Mouse (Mus musculus): ENCODE results near the gene Wfdc9. TPM values are rescaled to one million over a fixed set of nuclear protein-coding genes. Genes with fewer than 3 reads are reported as not detected.

Wfdc9 gene
- polyA plus RNA-seq, 1 experiment from 2014 or later: not detected

GRCm38 (mm10) chr2:164684807-164685206 lies 28.4 kb upstream of the Wfdc9 start, which contains the start of gene Wfdc13:
Gene Wfdc13 (plus strand): TSS chr2:164685107.
- 55% methylated on average over 3 of the region's 3 CpGs for WGBS
- Histone ChIP-seq H3K27me3 (replicated peaks; ENCODE audit: control insufficient read depth, insufficient read depth, low read length) (no peaks in the 10 kb centered on the region), H3K4me1 (replicated peaks; ENCODE audit: control insufficient read depth, insufficient read depth, low read length) (no peaks in the 10 kb centered on the region), H3K36me3 (ENCODE audit: control insufficient read depth, insufficient read depth) (no peaks in the 10 kb centered on the region), H3K9ac (ENCODE audit: low read depth, low read length) (no peak within 1 kb of the TSS), H3K9me3 (ENCODE audit: control insufficient read depth) (no peaks in the 10 kb centered on the region), H3K4me2 (replicated peaks; ENCODE audit: low read depth) (no peak within 1 kb of the TSS), H3K27ac (ENCODE audit: low read depth, low read length) (no peak within 1 kb of the TSS), H3K4me3 (ENCODE audit: low read depth, low read length) (no peak within 1 kb of the TSS)
- no peak for TF ChIP-seq CTCF (IDR thresholded peaks at IDR 0.05; ENCODE audit: low read depth)
- ATAC-seq: no peak

DNA sequence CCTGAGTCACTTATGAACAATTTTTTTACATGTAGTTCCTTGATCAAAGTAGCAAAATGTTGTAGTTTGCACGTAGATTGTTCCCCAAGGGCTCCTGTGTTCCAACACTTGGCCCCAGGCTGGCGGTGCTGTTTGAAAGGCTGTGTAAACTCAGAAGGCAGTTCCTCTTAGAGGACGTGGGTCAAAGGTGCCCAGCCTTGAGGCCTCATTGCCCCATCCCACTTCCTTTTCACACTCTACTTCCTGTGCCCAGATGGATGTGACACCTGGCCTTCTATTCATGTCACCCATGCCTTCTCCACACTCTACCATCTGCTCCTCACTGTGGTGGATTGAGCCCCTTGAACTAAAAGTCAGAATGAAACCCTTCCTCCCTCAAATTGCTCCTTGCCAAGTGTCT lies 23.5 kb upstream of the Wfdc9 start:
- H3K27me3 ChIP-seq (replicated peaks; ENCODE audit: control insufficient read depth, insufficient read depth, low read length): no peaks in the 10 kb centered on the region
- no peak overlapping the region for H3K9ac ChIP-seq (ENCODE audit: low read depth, low read length)
- H3K36me3 ChIP-seq (ENCODE audit: control insufficient read depth, insufficient read depth): no peaks in the 10 kb centered on the region
- peak; percentile 84 for ATAC-seq
- no peak for TF ChIP-seq CTCF (IDR thresholded peaks at IDR 0.05; ENCODE audit: low read depth)
- no peaks in the 10 kb centered on the region for H3K9me3 ChIP-seq (ENCODE audit: control insufficient read depth)
- no peaks in the 10 kb centered on the region for H3K4me1 ChIP-seq (replicated peaks; ENCODE audit: control insufficient read depth, insufficient read depth, low read length)
- H3K4me2 ChIP-seq (replicated peaks; ENCODE audit: low read depth): no peak overlapping the region
- WGBS: 19% methylated on average over 3 of the region's 3 CpGs
- peak overlapping the region; percentile 24; the same call in 1 of the 2 replicates for H3K27ac ChIP-seq (ENCODE audit: low read depth, low read length)
- no peak overlapping the region for H3K4me3 ChIP-seq (ENCODE audit: low read depth, low read length)

GRCm38 (mm10) chr2:164678848-164679625 lies 22.7 kb upstream of the Wfdc9 start:
- TF ChIP-seq CTCF (IDR thresholded peaks at IDR 0.05; ENCODE audit: low read depth): peak; percentile 95
- Histone ChIP-seq H3K4me3 (ENCODE audit: low read depth, low read length) (0 out of 2 replicates have a peak overlapping the region, but pooled peaks have one; percentile 7), H3K27me3 (replicated peaks; ENCODE audit: control insufficient read depth, insufficient read depth, low read length) (no peaks in the 10 kb centered on the region), H3K36me3 (ENCODE audit: control insufficient read depth, insufficient read depth) (no peaks in the 10 kb centered on the region), H3K27ac (ENCODE audit: low read depth, low read length) (peak overlapping the region; percentile 82; the same call in 1 of the 2 replicates), H3K4me1 (replicated peaks; ENCODE audit: control insufficient read depth, insufficient read depth, low read length) (no peaks in the 10 kb centered on the region), H3K4me2 (replicated peaks; ENCODE audit: low read depth) (peak overlapping the region; percentile 54), H3K9me3 (ENCODE audit: control insufficient read depth) (no peaks in the 10 kb centered on the region), H3K9ac (ENCODE audit: low read depth, low read length) (no peak overlapping the region)
- peak; percentile 77 for ATAC-seq
- WGBS: 18% methylated on average over 19 of the region's 19 CpGs

DNA sequence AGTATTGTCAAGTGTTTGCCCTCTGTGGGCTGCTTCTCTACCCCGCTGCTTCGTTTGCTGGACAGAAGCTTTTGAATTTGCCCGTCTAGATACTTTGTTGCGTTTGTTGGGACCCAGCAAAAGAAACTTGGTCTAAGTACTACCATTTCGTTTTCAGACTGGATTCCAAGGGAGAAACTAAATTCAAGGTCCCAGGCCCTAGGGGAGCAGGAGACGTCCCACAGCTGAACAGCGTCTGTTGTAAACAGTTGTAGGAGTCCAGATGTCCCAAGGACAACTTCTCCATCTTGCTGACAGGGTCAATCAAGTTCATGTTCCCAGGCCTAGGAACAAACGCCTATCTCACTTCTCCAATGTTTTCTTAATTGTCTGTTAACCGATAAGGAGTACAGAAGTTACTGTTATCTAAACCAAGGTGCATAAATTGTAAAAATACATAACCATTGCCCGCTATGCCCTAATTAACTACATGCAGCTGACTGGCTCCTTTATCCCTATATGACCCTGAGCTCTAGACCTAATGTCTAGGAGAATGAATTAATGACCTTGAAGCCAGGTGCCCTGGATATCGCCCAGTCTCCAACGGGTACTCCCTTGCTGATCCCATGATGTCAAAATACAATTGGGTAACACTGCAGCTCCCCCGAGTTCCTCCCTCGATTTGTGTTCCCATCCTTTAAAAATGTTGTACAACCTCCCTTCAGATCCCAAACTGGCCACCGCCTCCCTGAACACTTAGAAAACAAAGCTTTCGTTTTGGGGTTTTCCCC lies 20.7 kb upstream of the Wfdc9 start:
- 58% methylated on average over 16 of the region's 16 CpGs for WGBS
- no peaks in the 10 kb centered on the region for H3K36me3 ChIP-seq (ENCODE audit: control insufficient read depth, insufficient read depth)
- no peak overlapping the region for H3K4me3 ChIP-seq (ENCODE audit: low read depth, low read length)

GRCm38 (mm10) chr2:164676103-164676502 lies 19.7 kb upstream of the Wfdc9 start:
- TF ChIP-seq CTCF (IDR thresholded peaks at IDR 0.05; ENCODE audit: low read depth): peak; percentile 50
- 78% methylated on average over 7 of the region's 7 CpGs for WGBS
- H3K9ac ChIP-seq (ENCODE audit: low read depth, low read length): no peak overlapping the region

More for the DNA sequence above, 20.7 kb upstream of the Wfdc9 start:
- 0 out of 2 replicates have a peak, but pooled peaks have one; percentile 5 for ATAC-seq
- Histone ChIP-seq H3K27me3 (replicated peaks; ENCODE audit: control insufficient read depth, insufficient read depth, low read length) (no peaks in the 10 kb centered on the region), H3K4me2 (replicated peaks; ENCODE audit: low read depth) (no peak overlapping the region), H3K9ac (ENCODE audit: low read depth, low read length) (no peak overlapping the region), H3K9me3 (ENCODE audit: control insufficient read depth) (no peaks in the 10 kb centered on the region), H3K4me1 (replicated peaks; ENCODE audit: control insufficient read depth, insufficient read depth, low read length) (no peaks in the 10 kb centered on the region), H3K27ac (ENCODE audit: low read depth, low read length) (no peak overlapping the region)
- TF ChIP-seq CTCF (IDR thresholded peaks at IDR 0.05; ENCODE audit: low read depth): no peak

DNA sequence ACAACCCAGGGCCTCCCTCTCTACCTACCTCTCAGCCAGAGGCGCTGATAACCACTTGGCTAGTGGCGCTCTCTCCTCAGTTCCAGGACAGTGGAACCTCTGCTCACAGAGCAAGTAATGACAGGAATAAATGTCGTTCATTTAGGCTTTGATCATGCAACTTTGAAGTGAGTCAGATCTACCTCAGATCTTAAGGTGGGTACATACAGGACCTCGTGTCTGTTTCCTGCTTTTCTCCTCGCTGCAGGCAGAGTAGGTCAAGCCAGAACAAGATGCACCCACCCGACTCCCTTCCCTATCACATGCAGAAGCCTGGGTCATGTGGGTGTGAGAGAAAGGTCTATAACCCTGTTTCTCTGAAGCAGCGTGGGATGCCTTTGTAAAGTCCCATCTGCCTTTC lies 17.6 kb upstream of the Wfdc9 start, which contains the start of gene Wfdc11:
TSS of gene Wfdc11 (minus strand) at position 101 of the 400 bp plus-strand sequence.
- H3K4me1 ChIP-seq (replicated peaks; ENCODE audit: control insufficient read depth, insufficient read depth, low read length): no peaks in the 10 kb centered on the region
- no peak for ATAC-seq
- H3K9me3 ChIP-seq (ENCODE audit: control insufficient read depth): no peaks in the 10 kb centered on the region
- H3K4me3 ChIP-seq (ENCODE audit: low read depth, low read length): no peak within 1 kb of the TSS
- 71% methylated on average over 7 of the region's 7 CpGs for WGBS
- H3K36me3 ChIP-seq (ENCODE audit: control insufficient read depth, insufficient read depth): no peaks in the 10 kb centered on the region
- no peaks in the 10 kb centered on the region for H3K27me3 ChIP-seq (replicated peaks; ENCODE audit: control insufficient read depth, insufficient read depth, low read length)
- H3K9ac ChIP-seq (ENCODE audit: low read depth, low read length): no peak within 1 kb of the TSS
- H3K27ac ChIP-seq (ENCODE audit: low read depth, low read length): no peak within 1 kb of the TSS
- TF ChIP-seq CTCF (IDR thresholded peaks at IDR 0.05; ENCODE audit: low read depth): no peak
- H3K4me2 ChIP-seq (replicated peaks; ENCODE audit: low read depth): no peak within 1 kb of the TSS

More at GRCm38 (mm10) chr2:164676103-164676502, 19.7 kb upstream of the Wfdc9 start:
- H3K9me3 ChIP-seq (ENCODE audit: control insufficient read depth): no peaks in the 10 kb centered on the region
- ATAC-seq: no peak
- H3K4me3 ChIP-seq (ENCODE audit: low read depth, low read length): no peak overlapping the region
- no peaks in the 10 kb centered on the region for H3K27me3 ChIP-seq (replicated peaks; ENCODE audit: control insufficient read depth, insufficient read depth, low read length)
- no peaks in the 10 kb centered on the region for H3K4me1 ChIP-seq (replicated peaks; ENCODE audit: control insufficient read depth, insufficient read depth, low read length)
- H3K4me2 ChIP-seq (replicated peaks; ENCODE audit: low read depth): no peak overlapping the region
- no peak overlapping the region for H3K27ac ChIP-seq (ENCODE audit: low read depth, low read length)
- no peaks in the 10 kb centered on the region for H3K36me3 ChIP-seq (ENCODE audit: control insufficient read depth, insufficient read depth)

Measured in intestine, postnatal 0 days (tissue).